Mouse (Mus musculus): Measurements from ENCODE around the gene Fgfr2. TPM values are rescaled to one million over a fixed set of nuclear protein-coding genes. Genes with fewer than 3 reads are reported as not detected.

Fgfr2 gene
- polyA plus RNA-seq, 1 experiment from 2014 or later, result 39.4 TPM

DNA sequence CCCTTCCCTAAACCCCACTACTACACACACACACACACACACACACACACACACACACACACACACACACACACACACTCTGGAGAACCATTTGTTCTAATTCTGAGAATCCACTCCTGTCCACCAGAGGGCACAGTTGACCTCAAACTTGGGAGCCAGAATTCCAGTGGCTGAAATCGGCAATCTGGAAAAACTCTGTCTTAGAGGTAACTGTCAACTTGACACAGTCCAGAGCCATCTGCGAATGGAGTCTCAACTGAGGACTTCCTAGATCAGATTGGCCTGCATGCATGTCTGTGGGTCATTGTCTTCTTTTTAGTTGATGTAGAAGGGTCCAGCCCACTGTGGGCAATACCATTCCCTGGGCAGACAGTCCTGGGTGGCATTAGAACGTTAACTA, 2295.7 kb downstream of the Fgfr2 start:
- no peak for ATAC-seq
- H3K9ac ChIP-seq (replicated peaks), result no peak overlapping the region
- 58% methylated on average over 3 of the region's 3 CpGs for WGBS

GRCm38 (mm10) chr7:130826343-130826742, 2296.8 kb downstream of the Fgfr2 start:
- Histone ChIP-seq H3K4me2 (replicated peaks) (no peak overlapping the region), H3K4me1 (replicated peaks) (no peaks in the 10 kb centered on the region), H3K27ac (no peak overlapping the region), H3K4me3 (replicated peaks) (no peak overlapping the region), H3K9ac (replicated peaks) (no peak overlapping the region), H3K9me3 (no peaks in the 10 kb centered on the region), H3K27me3 (no peaks in the 10 kb centered on the region; the same call in 1 of the 2 replicates), H3K36me3 (no peaks in the 10 kb centered on the region)
- 92% methylated on average over 3 of the region's 3 CpGs for WGBS
- ATAC-seq, result no peak

More for the DNA sequence above, 2295.7 kb downstream of the Fgfr2 start:
- Histone ChIP-seq H3K4me1 (replicated peaks) (no peaks in the 10 kb centered on the region), H3K4me2 (replicated peaks) (no peak overlapping the region), H3K27ac (no peak overlapping the region), H3K4me3 (replicated peaks) (no peak overlapping the region), H3K9me3 (no peaks in the 10 kb centered on the region), H3K36me3 (no peaks in the 10 kb centered on the region), H3K27me3 (peaks cover 4% of the 10 kb centered on the region)

DNA sequence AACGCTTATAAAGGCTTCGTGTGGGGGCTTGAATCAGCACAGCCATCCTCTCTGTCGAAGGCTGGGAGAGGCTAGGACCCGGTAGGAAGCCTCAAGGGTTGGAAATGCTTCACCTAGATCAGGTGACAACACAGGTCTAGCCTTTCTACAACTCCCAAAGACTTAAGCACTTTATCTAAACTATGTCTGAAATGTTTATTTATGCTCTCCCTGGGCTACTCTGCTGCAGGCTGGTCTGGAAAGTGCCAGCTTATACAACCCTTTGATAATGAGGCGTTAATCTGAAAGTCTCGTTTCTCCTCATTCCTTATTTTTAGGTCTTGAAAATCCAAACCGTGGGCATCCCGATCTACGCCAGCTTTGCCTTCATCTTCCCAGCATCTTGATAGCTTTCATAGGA, 2299.2 kb downstream of the Fgfr2 start:
- Histone ChIP-seq H3K27me3 (no peaks in the 10 kb centered on the region; the same call in 1 of the 2 replicates), H3K4me2 (replicated peaks) (no peak overlapping the region), H3K4me3 (replicated peaks) (no peak overlapping the region), H3K9me3 (no peaks in the 10 kb centered on the region), H3K9ac (replicated peaks) (no peak overlapping the region), H3K36me3 (no peaks in the 10 kb centered on the region), H3K27ac (no peak overlapping the region), H3K4me1 (replicated peaks) (no peaks in the 10 kb centered on the region)
- WGBS, result 81% methylated on average over 9 of the region's 9 CpGs
- no peak for ATAC-seq

GRCm38 (mm10) chr7:130819624-130820023, 2303.5 kb downstream of the Fgfr2 start:
- no peak for ATAC-seq
- H3K36me3 ChIP-seq, result no peaks in the 10 kb centered on the region
- no peaks in the 10 kb centered on the region for H3K27me3 ChIP-seq
- no peak overlapping the region for H3K4me3 ChIP-seq (replicated peaks)
- no peak overlapping the region for H3K4me2 ChIP-seq (replicated peaks)
- H3K9ac ChIP-seq (replicated peaks), result no peak overlapping the region
- 84% methylated on average over 10 of the region's 10 CpGs for WGBS
- no peaks in the 10 kb centered on the region for H3K9me3 ChIP-seq
- no peak overlapping the region for H3K27ac ChIP-seq
- no peaks in the 10 kb centered on the region for H3K4me1 ChIP-seq (replicated peaks)

DNA sequence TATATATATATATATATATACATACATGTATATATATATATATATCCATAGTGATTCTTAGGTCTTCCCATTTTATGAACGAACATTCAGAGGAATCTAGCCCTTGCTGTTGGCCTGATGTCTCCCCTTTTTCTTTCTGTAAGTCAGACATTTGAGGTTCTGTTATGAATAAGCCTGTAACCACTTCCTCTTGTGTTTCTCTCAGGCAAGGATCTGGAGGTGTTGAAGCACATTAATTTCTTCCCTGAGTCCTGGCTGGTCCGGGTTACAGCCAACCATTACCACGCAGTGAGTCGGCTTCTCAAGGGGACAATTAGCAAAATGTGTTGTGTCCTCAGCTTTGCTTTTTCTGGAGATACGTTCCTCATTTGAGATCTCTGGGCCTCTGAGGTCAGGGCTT, 2304.3 kb downstream of the Fgfr2 start:
- H3K27me3 ChIP-seq, result no peaks in the 10 kb centered on the region
- no peak overlapping the region for H3K4me2 ChIP-seq (replicated peaks)
- no peaks in the 10 kb centered on the region for H3K9me3 ChIP-seq
- WGBS, result 84% methylated on average over 5 of the region's 5 CpGs
- no peaks in the 10 kb centered on the region for H3K4me1 ChIP-seq (replicated peaks)
- ATAC-seq, result no peak
- no peak overlapping the region for H3K4me3 ChIP-seq (replicated peaks)
- H3K27ac ChIP-seq, result no peak overlapping the region
- H3K9ac ChIP-seq (replicated peaks), result no peak overlapping the region
- H3K36me3 ChIP-seq, result no peaks in the 10 kb centered on the region

GRCm38 (mm10) chr7:130816243-130816642, 2306.9 kb downstream of the Fgfr2 start:
- Histone ChIP-seq H3K27ac (no peak overlapping the region), H3K4me1 (replicated peaks) (no peaks in the 10 kb centered on the region), H3K9ac (replicated peaks) (no peak overlapping the region), H3K9me3 (no peaks in the 10 kb centered on the region), H3K36me3 (no peaks in the 10 kb centered on the region), H3K27me3 (no peaks in the 10 kb centered on the region), H3K4me2 (replicated peaks) (no peak overlapping the region), H3K4me3 (replicated peaks) (no peak overlapping the region)
- 85% methylated on average over 7 of the region's 7 CpGs for WGBS
- no peak for ATAC-seq

- no peak overlapping the region for H3K4me2 ChIP-seq (replicated peaks)
- no peaks in the 10 kb centered on the region for H3K9me3 ChIP-seq
- no peak overlapping the region for H3K4me3 ChIP-seq (replicated peaks)
- no peaks in the 10 kb centered on the region for H3K36me3 ChIP-seq
- no peaks in the 10 kb centered on the region for H3K27me3 ChIP-seq
- ATAC-seq, result no peak
- no peaks in the 10 kb centered on the region for H3K4me1 ChIP-seq (replicated peaks)
- H3K27ac ChIP-seq, result no peak overlapping the region
- WGBS, result 95% methylated on average over 10 of the region's 10 CpGs
- H3K9ac ChIP-seq (replicated peaks), result no peak overlapping the region
Observed at GRCm38 (mm10) chr7:130815601-130816000, 2307.5 kb downstream of the Fgfr2 start.

GRCm38 (mm10) chr7:130812407-130812806, 2310.7 kb downstream of the Fgfr2 start:
- no peak overlapping the region for H3K4me2 ChIP-seq (replicated peaks)
- no peaks in the 10 kb centered on the region for H3K27me3 ChIP-seq
- H3K9me3 ChIP-seq, result no peaks in the 10 kb centered on the region
- no peak overlapping the region for H3K4me3 ChIP-seq (replicated peaks)
- no peaks in the 10 kb centered on the region for H3K36me3 ChIP-seq
- H3K27ac ChIP-seq, result no peak overlapping the region
- H3K9ac ChIP-seq (replicated peaks), result no peak overlapping the region
- H3K4me1 ChIP-seq (replicated peaks), result no peaks in the 10 kb centered on the region
- no peak for ATAC-seq
- 44% methylated on average over 16 of the region's 16 CpGs for WGBS

- no peaks in the 10 kb centered on the region for H3K36me3 ChIP-seq
- no peaks in the 10 kb centered on the region for H3K9me3 ChIP-seq
- H3K27ac ChIP-seq, result no peak overlapping the region
- H3K9ac ChIP-seq (replicated peaks), result no peak overlapping the region
- no peak for ATAC-seq
- H3K27me3 ChIP-seq, result no peaks in the 10 kb centered on the region
- H3K4me3 ChIP-seq (replicated peaks), result no peak overlapping the region
- no peaks in the 10 kb centered on the region for H3K4me1 ChIP-seq (replicated peaks)
- H3K4me2 ChIP-seq (replicated peaks), result no peak overlapping the region
- WGBS, result 93% methylated on average over 4 of the region's 4 CpGs
Observed at GRCm38 (mm10) chr7:130810238-130810637, 2312.9 kb downstream of the Fgfr2 start.

DNA sequence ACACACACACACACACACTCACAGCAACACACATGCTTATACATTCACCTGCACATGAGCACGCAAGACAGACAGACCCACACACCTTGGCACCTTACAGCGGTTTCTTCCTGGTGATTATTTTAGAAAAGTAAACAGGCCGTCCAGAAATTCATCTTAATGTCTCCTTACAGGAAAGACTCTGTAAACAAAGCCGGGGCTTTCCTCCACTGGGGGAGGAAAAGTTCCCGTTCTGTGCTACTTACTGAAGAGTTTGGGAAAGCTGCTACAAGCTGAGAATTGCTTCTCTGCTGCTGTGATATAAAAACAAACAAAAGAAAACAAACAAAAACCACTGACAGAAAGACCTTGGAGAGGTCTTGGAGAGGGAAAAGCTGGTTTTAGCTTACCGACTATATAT, 2314.5 kb downstream of the Fgfr2 start:
- WGBS, result 88% methylated on average over 6 of the region's 6 CpGs
- Histone ChIP-seq H3K9me3 (no peaks in the 10 kb centered on the region), H3K4me2 (replicated peaks) (no peak overlapping the region), H3K36me3 (no peaks in the 10 kb centered on the region), H3K4me1 (replicated peaks) (no peaks in the 10 kb centered on the region), H3K27me3 (no peaks in the 10 kb centered on the region), H3K9ac (replicated peaks) (no peak overlapping the region), H3K27ac (no peak overlapping the region), H3K4me3 (replicated peaks) (no peak overlapping the region)
- no peak for ATAC-seq

- Histone ChIP-seq H3K4me1 (replicated peaks) (no peaks in the 10 kb centered on the region), H3K9me3 (no peaks in the 10 kb centered on the region), H3K27me3 (no peaks in the 10 kb centered on the region), H3K27ac (no peak overlapping the region), H3K9ac (replicated peaks) (no peak overlapping the region), H3K4me3 (replicated peaks) (no peak overlapping the region), H3K4me2 (replicated peaks) (no peak overlapping the region), H3K36me3 (no peaks in the 10 kb centered on the region)
- WGBS, result 80% methylated on average over 8 of the region's 8 CpGs
- no peak for ATAC-seq
Observed at GRCm38 (mm10) chr7:130807749-130808148, 2315.4 kb downstream of the Fgfr2 start.

- no peak overlapping the region for H3K9ac ChIP-seq (replicated peaks)
- no peak overlapping the region for H3K27ac ChIP-seq
- no peak overlapping the region for H3K4me2 ChIP-seq (replicated peaks)
- 78% methylated on average over 5 of the region's 5 CpGs for WGBS
- H3K9me3 ChIP-seq, result no peaks in the 10 kb centered on the region
- H3K4me3 ChIP-seq (replicated peaks), result no peak overlapping the region
- no peaks in the 10 kb centered on the region for H3K4me1 ChIP-seq (replicated peaks)
- no peaks in the 10 kb centered on the region for H3K36me3 ChIP-seq
- no peaks in the 10 kb centered on the region for H3K27me3 ChIP-seq
- no peak for ATAC-seq
Observed at GRCm38 (mm10) chr7:130804991-130805390, 2318.2 kb downstream of the Fgfr2 start.

GRCm38 (mm10) chr7:130803251-130803825, 2319.8 kb downstream of the Fgfr2 start:
- no peak overlapping the region for H3K9ac ChIP-seq (replicated peaks)
- WGBS, result 70% methylated on average over 8 of the region's 8 CpGs
- H3K36me3 ChIP-seq, result no peaks in the 10 kb centered on the region
- no peak overlapping the region for H3K27ac ChIP-seq
- no peaks in the 10 kb centered on the region for H3K27me3 ChIP-seq
- no peak for ATAC-seq
- H3K4me3 ChIP-seq (replicated peaks), result no peak overlapping the region
- no peak overlapping the region for H3K4me2 ChIP-seq (replicated peaks)
- H3K9me3 ChIP-seq, result no peaks in the 10 kb centered on the region
- H3K4me1 ChIP-seq (replicated peaks), result no peaks in the 10 kb centered on the region

Measured in midbrain, embryonic 13.5 days (tissue).